Mouse (Mus musculus): Measurements from ENCODE around the gene Itga6.

DNA sequence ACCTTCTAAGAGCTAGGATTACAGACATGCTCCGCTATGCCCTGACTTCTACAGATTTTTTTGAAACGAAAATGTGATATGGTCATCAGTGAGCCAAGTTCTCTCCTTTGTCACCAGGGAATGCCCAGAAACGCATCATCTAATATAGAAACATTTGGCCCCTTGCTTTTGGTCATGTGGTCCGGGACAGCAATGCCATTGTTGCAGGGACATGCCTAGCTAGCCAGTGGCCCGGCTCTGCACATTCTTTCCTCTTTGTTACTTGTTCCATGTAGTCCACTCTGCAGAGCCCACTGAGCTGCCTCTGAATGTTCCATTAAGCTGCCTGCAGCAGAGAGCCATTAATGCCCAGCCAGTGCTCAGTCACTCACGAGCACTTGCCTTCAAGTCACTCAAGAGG is 34.6 kb downstream of the Itga6 start:
- TF ChIP-seq TAL1 (conservative IDR thresholded peaks at IDR 0.05; ENCODE audit: low read depth, low read length) = no peak
- no peak for TF ChIP-seq GATA2 (IDR thresholded peaks at IDR 0.05; ENCODE audit: borderline replicate concordance, low read depth, low read length)
- no peak for TF ChIP-seq CTCF (IDR thresholded peaks at IDR 0.05; ENCODE audit: low read depth, low read length)
- TF ChIP-seq GATA1 (IDR thresholded peaks at IDR 0.05; ENCODE audit: borderline replicate concordance, low read length) = no peak
